Mouse (Mus musculus) right cerebral cortex, postnatal 10 days (tissue): ENCODE data around the gene Zcrb1.
"Not testable (repeated sequence)": the region's sequence is repeated elsewhere in the genome, so short reads cannot be mapped to it uniquely, and the experiment has no call there.

Source experiments
- DNase-seq, 2 experiments: peaks; one replicate each; pipeline ENCODE4 v3.0.0; 2021; ENCODE audit warnings: low spot score in 2 of 2

The Zcrb1 gene

DNA sequence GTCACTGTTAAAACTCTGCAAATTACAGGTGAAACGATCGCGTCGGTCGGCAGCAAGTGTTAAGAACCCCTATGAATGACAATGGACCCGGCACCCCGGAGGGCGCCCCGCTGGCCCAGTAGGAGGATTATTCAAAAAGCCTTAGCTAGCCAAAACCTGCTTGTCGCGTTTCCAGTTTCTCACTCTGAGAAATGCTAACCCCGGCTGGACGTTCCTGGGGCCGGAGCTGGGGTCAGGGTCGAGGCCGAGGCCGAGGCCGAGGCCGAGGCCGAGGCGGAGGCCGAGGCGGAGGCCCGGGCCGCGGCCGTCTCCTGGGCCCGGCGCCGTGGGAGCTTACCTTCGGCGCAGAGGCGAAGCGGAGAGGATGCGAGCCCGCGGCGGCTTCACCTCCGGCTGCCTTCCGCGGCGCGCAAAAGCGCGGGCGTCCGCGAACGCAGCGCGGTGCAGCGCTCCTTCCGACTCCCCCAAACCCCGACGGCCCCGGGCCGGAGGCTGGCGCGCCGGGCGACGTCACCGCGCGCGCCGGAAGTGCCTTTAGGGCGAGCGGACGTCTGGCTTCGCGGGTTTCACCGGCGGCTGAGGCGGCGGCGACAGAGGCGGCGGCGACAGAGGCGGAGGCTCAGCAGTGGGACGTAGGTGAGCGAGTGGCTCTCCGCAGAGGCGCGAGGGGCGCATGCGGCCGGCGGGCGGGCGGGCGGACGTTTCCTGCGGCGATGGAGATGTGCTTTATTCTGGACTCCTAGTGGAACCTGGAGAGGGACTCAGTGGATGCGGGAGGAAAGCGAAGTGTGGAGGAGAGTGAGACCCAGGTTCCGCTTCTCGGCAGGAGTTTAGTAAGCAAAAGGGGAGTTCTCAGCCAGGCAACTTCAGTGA, at the start of gene Zcrb1, which contains the start of gene Pphln1:
Gene Zcrb1, minus strand, starts transcription at position 509 of the 873 bp plus-strand sequence.
Gene Pphln1, plus strand, starts transcription at position 525 of the 873 bp plus-strand sequence.
- peak; percentile 84 to 86 for DNase-seq

DNA sequence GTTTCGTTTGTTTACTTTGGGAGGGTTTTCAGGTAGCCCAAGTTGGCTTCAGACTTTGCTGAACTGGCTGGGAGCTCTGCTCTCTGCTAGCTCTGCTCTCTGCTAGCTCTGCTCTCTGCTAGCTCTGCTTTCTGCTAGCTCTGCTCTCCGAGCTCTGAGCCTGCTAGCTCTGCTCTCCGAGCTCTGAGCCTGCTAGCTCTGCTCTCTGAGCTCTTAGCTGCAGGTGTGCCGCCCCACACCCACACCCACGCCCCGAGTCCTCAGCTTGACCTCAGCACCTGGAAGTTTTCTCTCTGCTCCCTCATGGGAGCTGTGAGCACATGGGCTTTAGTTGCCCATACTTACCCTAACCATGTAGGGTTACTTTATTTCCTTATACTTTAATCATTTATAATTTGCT, 45.5 kb upstream of the Zcrb1 start:
- DNase-seq: no peak

DNA sequence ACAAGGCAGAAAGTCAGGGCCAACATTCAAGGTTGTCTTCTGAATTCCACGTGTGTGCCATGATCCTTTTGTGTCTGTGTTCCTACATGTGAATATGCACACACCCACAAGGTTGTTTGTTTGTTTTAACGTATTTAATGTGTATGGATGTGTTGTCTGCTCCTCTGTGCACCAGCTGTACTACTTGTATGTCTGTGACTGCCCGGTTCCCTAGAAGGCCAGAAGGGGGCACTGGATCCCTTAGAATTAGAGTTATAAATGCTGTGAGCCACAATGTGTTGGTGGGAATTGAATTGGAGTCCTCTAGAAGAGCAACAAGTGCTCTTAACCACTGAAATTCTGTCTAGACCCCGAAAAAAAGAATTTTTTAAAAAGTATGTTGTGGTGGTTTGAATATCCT, 44.1 kb upstream of the Zcrb1 start:
- DNase-seq: no peak

DNA sequence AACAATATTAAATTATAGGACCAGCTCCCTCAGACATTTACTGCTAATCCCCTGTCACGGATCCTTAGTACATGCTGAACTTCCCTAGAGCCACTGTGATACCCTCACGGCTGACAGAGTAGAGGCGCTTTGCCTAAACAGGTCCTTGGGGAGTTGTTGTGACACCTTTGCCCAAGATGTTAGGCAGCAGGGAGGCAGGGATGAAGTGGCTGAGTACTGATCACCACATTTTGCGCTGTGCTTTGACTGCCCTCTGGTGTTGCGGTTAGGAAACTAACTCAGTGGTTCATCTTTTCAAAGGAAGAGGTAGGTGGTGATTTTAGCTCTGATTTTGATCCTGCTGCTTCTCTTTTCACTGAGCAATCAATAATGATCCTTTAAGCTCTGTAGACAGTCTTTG, 40.5 kb upstream of the Zcrb1 start:
- peak; percentile 67 to 79 for DNase-seq

DNA sequence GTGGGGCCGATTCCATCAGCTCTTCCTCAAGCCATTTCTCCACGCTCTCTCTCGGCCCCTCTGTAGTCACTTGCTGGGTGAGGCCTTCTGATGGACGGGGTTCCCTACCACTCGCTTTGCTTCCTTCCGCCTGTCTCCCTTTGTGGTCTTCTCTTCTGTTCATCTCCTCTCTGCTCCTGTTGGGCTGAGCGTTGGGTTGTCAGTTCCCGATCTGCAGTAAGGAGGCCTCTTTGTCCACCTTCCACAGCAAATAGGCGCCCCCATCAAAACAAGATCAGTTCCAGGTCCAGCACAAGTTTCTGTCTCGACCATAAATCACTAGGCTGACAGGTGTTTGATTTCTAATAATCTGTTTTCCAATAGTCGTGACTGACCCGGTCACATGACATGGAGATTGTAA, 37.9 kb upstream of the Zcrb1 start:
- DNase-seq: no peak

DNA sequence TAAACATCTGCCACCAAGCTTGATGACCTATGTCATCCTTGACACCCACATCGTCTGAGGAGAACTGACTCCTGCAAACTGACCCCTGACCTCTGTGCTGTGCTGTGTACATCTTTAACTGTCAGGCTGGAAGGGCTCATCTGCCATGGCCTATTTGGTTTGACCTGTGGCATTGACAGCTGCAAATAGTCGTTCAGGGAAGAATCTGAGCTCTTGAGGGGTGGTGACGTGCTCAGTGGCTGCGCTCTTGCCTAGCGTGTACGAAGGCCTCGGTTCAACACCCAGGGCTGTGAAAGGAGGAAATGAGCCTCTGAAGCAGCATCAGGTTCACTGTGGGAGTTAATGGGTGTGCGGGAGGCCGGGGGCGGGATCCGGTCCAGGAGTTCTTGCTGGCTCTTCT, 35.7 kb upstream of the Zcrb1 start:
- DNase-seq: no peak

DNA sequence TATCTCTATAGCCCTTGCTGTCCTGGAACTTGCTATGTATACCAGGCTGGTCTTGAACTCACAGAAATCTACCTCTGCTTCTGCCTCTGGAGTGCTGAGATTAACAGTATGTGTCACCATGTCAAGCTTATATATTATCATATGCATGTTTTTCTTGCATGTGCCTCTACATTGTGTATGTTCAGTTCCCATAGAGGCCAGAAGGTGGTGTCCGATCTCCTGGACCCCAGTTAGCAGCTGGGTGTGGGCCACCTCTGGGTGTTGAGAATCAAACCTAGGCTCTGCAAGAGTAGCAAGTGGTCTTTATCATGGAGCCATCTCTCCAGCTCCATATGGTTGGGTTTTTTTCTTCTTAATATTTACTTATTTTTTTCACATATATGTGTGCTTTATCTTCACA, 24.4 kb upstream of the Zcrb1 start:
- DNase-seq: no peak

DNA sequence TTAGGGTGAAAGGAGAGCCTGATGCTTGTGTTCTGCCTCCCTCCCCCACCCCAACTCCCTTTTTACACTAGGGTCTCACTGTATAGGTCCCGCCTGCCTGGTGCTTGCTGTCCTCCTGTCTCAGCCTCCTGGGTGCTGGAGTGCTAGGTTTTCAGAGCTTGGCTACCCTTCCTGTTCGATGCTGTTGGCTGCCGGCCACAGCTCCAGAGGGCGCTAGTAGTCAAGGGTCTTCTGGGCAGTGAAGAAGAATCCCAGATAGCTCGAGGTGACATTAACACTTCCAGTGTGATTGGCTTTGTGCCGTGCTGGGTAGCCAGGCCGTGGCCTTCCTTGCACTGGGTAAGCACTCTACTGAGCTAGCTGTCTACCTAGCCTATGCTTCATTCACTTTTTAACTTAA, 22.5 kb upstream of the Zcrb1 start:
- DNase-seq: no peak

DNA sequence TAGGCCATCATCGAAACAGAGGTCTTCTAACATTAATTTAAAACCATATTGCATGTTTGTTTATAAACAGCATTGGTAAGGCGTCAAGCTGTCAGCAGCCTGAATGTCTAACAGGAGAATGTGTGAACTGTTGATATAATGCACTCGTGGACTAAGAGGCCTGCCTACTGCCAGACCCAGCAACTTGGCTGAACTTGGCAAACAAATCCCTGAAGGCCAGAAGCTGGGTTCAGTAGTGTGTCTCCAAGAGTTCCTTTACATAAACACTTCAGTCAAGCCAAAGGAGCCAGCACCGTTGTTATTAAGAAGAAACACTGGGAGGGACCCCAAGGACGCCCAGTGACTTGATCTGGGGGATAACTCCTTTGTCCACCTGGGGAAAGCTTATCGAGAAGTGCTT, 18.2 kb upstream of the Zcrb1 start:
- no peak for DNase-seq

DNA sequence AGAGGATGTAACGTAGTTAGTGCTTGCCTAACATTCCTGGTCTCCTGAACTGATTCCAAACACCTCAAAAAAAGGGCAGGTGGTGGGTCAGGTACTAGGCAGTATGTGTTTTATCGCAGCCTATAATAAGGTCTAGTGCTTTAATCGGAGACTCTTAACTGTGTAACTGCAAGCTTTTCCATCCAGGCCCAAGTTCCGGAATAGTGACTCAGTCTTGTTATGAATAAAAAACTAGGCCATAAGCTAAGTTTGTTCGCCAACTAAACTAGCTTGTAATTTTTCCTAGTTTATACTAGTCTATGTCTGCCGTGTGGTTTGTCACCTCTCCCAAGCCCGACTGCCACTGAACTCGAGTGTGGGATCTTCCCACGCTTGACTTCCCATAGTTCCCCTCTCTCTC, 16.3 kb upstream of the Zcrb1 start:
- DNase-seq: no peak

DNA sequence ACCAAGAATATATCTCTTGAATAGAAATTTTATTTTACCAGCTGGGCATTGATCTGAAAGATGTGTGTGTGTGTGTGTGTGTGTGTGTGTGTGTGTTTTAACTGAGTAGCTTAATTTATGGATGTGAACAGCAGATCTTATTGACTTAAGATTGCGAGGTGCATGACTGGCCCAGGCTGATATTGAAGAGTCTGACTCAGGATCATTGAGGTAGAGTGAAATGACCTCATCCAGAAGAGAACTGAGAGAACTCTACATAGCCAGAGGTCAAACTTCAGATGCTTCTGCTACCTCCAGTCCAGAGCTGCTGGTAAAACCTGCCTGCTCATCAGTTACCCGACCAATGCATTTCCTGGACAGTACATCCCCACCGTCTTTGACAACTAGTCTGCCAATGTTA, 14.3 kb upstream of the Zcrb1 start:
- no peak for DNase-seq

DNA sequence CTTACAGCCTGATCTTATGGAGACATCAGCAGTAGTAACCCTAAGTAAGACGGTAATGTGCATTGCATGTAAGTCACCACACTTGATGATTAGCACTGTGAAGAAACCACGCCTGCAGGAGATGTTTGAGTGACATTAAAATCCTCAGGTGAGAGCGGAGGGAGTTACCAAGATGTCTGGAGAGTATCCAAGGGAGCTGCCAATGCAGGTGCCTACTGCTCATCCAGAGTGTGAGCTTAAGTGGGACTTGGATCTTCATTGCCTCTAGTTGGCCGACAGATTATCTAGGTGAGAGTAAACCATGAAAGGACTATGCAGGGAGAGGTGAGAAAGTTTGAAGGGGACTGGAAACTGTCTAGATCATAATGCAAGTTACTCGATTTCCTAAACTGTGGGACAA, 8.4 kb upstream of the Zcrb1 start:
- DNase-seq: no peak

DNA sequence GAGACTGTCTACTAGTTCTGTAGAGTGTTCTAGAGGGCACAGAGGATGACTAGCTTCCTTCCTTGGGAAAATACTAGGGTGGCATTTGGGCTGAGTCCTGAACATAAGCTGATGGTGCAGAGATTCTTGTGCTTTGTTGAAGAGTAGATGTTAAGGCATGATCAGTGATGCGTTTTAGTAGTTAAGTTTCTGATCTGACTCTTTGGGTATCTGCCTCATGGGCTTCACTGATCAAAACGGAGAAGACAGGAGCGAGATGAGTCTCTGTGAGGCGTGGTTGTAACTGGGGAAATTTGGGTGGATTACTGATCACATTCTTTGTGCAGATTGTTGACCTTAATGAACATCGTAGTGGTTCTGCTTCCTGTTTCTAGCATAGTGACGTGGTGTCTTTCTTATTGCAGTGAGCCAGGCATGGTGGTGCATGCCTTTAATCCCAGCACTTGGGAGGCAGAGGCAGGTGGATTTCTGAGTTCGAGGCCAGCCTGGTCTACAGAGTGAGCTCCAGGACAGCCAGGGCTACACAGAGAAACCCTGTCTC, 7.4 kb upstream of the Zcrb1 start:
- DNase-seq: no peak

DNA sequence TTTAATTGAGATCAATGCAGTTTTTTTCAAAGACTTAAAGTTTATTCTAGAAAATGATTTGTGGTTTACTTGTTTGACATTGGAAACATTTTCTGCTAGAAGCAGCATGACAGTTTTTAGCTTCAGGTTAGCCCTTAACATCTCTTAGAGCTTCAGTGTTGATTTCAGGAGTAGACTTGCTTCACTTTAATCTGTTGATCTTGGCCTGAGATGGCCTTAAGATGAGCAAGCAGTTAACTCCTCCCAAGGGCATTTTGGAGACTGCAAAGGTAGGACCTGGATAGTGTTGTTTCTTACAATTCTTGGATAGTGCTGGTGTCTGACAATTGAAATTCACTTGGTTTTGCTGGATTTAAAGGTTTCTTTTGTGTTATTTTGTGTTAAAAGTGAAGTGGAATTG, 6.7 kb upstream of the Zcrb1 start:
- DNase-seq: no peak

DNA sequence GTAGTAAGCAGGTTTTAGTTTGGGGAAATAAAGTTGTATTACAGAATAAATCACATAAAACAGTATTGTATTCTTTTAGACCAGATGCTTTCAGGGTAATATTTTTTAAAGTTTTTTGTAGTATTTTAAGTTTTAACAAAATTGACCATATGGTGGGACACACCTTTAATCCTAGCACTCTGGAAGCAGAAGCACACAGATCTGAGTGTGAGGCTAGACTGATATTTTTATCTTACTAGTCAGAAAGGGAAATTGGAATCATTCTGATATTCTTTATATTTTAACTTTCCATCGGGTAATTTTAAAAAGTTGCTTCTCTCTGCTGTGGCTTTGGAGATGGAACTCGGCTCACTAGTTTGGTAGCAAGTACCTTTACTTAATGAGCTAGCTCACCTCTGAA, 4.6 kb upstream of the Zcrb1 start:
- no peak for DNase-seq

DNA sequence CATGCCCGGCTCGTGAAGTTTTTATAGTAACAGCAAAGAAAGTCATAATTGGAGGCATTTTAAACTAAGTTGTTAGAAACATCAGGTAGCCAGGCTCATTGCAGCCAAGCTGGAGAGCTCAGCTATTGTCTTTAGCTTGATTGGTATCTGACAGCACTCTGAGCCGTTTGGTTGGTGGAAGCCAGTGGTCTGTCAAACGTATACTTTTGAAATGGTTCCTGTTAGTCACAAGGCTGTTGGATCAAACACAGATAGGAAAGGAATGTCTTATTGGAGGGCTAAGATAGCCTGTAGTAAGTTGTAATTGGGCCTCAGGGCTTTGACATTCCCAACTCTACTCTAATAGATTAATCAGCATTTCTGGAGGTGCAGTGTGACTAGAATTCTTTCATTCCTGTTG, 3.3 kb upstream of the Zcrb1 start:
- no peak for DNase-seq

DNA sequence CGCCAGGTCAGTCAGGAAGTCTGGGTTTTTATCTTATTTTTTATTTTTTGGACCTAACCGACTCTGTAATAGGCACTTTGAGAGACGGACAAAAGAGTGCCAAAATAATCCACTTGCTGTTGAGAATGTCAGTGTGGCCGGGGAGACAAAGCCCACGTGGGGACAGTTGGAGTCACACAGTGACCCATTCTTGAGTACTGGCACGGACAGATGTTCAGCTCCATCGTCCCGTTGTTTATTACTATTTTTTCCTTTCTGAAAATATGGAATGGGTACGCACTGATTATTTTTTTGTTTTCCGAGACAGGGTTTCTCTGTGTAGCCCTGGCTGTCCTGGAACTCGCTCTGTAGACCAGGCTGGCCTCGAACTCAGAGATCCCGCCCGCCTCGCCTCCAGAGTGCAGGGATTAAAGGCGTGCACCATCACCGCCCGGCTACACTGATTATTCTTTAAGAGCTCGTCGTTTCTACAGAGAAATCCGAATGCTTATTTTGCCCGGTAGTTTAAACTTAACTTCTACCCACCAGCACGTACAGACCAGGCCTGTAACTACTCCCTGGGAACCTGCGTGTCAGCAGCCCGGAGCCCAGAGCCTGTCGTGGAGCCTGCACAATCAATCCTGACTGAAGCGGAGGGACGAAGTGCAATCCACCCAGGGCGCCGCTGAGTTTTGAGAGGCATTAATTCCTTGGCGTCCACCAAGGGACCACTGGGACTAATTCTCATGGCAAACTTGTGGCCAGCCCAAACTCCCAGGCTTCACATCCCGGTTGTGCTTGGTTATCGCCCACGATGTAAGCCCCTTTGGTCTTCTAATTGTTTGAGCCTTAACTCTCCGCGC, 786 bp upstream of the Zcrb1 start:
- DNase-seq: peak in 1 of 2 experiments; percentile 26

DNA sequence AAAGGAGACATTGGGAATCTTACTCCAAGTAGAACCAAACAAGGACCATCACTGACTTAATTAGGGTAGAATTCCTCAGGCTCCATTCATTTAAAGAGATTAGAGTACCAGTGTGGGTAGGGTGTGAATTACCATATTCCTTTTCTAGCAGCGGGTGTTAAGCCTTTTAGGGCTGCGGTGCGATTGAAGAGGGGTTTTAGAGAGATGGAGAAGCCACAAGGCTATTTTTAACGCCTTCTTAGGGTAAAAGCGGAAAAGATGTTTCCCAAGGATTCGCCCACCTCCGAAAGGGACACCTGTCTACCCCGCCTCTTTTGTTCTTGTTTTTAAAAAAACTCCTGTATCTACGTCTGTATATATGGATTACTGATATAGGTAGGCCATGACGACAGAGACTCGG, 865 bp downstream of the Zcrb1 start:
- no peak for DNase-seq

DNA sequence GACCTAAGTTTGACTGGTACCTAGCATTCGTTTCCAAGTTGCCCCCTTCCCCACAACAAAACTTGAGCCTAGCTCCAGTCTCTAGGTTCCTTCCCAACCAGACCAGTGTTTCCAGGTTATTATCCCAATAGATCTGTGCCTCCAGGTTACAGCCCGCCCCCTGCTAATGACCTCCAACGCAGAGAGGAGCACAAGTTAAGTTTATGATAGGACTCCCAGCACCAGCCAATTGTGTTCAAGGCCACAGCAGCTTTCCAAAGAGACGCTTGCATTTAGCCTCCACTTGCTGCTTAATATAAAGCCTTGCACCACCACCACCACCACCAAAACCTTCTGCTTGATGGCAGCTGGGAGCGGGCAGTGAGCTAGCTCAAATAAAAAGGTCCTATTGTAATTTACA, 16.8 kb downstream of the Zcrb1 start:
- no peak for DNase-seq

DNA sequence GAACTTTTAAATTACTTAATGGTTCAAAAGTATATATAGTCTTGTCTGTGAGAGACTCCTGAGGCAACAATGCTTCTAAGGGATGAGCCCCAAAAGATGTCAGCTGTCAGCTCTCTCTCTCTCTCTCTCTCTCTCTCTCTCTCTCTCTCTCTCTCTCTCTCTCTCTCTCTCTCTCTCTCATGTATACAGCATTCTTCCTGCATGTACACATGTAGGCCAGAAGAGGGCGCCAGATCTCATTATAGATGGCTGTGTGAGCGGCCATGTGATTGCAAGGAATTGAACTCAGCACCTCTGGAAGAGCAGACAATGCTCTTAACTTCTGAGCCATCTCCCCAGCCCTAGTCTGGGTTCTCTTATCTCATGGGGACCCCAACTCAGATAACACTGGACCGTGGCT, 19.0 kb downstream of the Zcrb1 start:
- no peak for DNase-seq

DNA sequence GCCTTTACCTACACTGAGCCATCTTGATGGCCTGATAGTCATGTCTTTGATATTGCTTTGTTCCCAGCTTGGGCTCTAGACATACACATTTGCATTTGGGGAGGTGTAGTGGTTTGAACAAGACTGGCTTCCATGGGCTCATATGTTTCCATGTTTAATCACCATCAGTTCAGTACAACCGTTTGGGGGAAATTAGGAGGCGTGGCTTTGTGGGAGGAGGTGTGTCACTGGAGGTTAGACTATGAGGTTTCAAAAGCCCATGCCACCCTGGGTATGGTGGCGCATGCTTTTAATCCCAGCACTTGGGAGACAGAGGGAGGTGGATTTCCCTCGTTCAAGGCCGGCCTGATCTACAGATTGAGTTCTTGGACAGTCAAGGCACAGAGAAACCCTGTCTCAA, 22.4 kb downstream of the Zcrb1 start:
- no peak for DNase-seq

DNA sequence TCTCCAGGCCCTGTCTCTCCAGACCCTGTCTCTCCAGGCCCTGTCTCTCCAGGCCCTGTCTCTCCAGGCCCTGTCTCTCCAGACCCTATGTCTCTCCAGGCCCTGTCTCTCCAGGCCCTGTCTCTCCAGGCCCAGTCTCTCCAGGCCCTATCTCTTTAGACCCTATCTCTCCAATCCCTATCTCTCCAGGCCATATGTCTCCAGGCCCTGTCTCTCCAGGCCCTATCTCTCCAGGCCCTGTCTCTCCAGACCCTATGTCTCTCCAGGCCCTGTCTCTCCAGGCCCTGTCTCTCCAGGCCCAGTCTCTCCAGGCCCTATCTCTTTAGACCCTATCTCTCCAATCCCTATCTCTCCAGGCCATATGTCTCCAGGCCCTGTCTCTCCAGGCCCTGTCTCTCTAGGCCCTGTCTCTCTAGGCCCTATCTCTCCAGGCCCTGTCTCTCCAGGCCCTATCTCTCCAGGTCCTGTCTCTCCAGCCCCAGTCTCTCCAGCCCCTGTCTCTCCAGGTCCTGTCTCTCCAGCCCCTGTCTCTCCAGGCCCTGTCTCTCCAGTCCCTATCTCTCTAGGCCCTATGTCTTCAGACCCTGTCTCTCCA, 25.5 kb downstream of the Zcrb1 start:
- DNase-seq: not testable (repeated sequence)
